Mouse (Mus musculus) liver, embryonic 14.5 days (tissue): ENCODE data around the gene Dot1l. TPM values are rescaled to one million over a fixed set of nuclear protein-coding genes. Genes with fewer than 3 reads are reported as not detected.
"Not testable (repeated sequence)": the region's sequence is repeated elsewhere in the genome, so short reads cannot be mapped to it uniquely, and the experiment has no call there.

ENCODE experiments used
- ATAC-seq: fragments of 200-750 bp; cut with Nextera tagmentation; 2 replicates; pipeline ENCODE4 v1.8.0; 2017; ENCODE audit warnings: moderate number of reproducible peaks, mild to moderate bottlenecking, moderate library complexity; ENCODE audit not compliant: insufficient read depth
- DNase-seq, 3 experiments: peaks; one replicate each; pipeline ENCODE4 v3.0.0-alpha.2; 2012 to 2013; ENCODE audit warnings: low read depth in 3 of 3, low spot score in 3 of 3
- H3K27ac ChIP-seq: fragments of 300-500 bp; sonication (generic); 2 replicates; pipeline ENCODE4 v1.5.1; 2014; ENCODE audit warnings: moderate library complexity, mild to moderate bottlenecking, control low read depth, inconsistent platforms
- H3K27me3 ChIP-seq: fragments of 300-500 bp; sonication (generic); 2 replicates; pipeline ENCODE4 v1.6.1; 2014; ENCODE audit warnings: mild to moderate bottlenecking, low read length, moderate library complexity; ENCODE audit not compliant: control insufficient read depth, insufficient read depth
- H3K36me3 ChIP-seq: fragments of 300-500 bp; sonication (generic); replicated peaks from 2 replicates; pipeline ENCODE4 v1.6.1; 2014; ENCODE audit warnings: low read depth; ENCODE audit not compliant: control insufficient read depth, insufficient read depth
- H3K4me1 ChIP-seq, 2 experiments: fragments of 200-500 bp in 1 of 2; fragments of 300-500 bp in 1 of 2; sonication (generic) in 1 of 2; replicated peaks; 2 replicates each; pipeline ENCODE4 v1.6.1; 2012 to 2014; ENCODE audit warnings: antibody characterized with exemption in 1 of 2, inconsistent platforms in 1 of 2, low read length in 1 of 2; ENCODE audit not compliant: control insufficient read depth in 2 of 2, insufficient read depth in 2 of 2
- H3K4me2 ChIP-seq: fragments of 300-500 bp; sonication (generic); 2 replicates; pipeline ENCODE4 v1.6.1; 2014; ENCODE audit warnings: low read depth, mild to moderate bottlenecking, control low read depth, moderate library complexity
- H3K4me3 ChIP-seq, 2 experiments: fragments of 200-500 bp in 1 of 2; fragments of 300-500 bp in 1 of 2; sonication (generic) in 1 of 2; 2 replicates each; pipeline ENCODE4 v1.5.1; 2012 to 2014; ENCODE audit warnings: low read depth in 2 of 2, low read length in 2 of 2, mild to moderate bottlenecking in 2 of 2, control low read depth in 1 of 2, inconsistent platforms in 1 of 2, moderate library complexity in 1 of 2; ENCODE audit not compliant: insufficient read depth in 1 of 2
- H3K9ac ChIP-seq: fragments of 300-500 bp; sonication (generic); replicated peaks from 2 replicates; pipeline ENCODE4 v1.6.1; 2014; ENCODE audit warnings: mild to moderate bottlenecking, control low read depth, moderate library complexity
- H3K9me3 ChIP-seq: fragments of 300-500 bp; sonication (generic); 2 replicates; pipeline ENCODE4 v1.6.1; 2016; ENCODE audit warnings: low read length, mixed read lengths; ENCODE audit not compliant: control insufficient read depth
- CTCF ChIP-seq: IDR thresholded peaks from 2 replicates; pipeline ENCODE4 v1.5.1; 2016; ENCODE audit warnings: antibody characterized with exemption, low read depth, control low read depth
- EP300 ChIP-seq: IDR thresholded peaks from 2 replicates; pipeline ENCODE4 v1.6.1; 2016; ENCODE audit warnings: antibody characterized with exemption, low read depth
- WGBS: fragments of 180-500 bp; shearing (Covaris S2); extraction: QIAGEN DNeasy Blood & Tissue Kit; methylation state at CpG from one replicate; pipeline ENCODE4 v1.1.7; 2014; ENCODE audit not compliant: insufficient replicate concordance; 5-methylcytosine and 5-hydroxymethylcytosine counted together
- polyA plus RNA-seq, 2 experiments: library from polyadenylated mRNA; depleted of rRNA in 1 of 2; stranded (reverse) in 1 of 2; unstranded in 1 of 2; fragments of >200 nt; fragmentation: Nextera tagmentation in 1 of 2; extraction: Ambion mirVana in 1 of 2; gene quantifications; 2 replicates each; pipeline versions ENCODE4 v1.2.1 to v1.2.3; 2012 to 2014

The Dot1l gene
- polyA plus RNA-seq, 2 experiments = 7.1 to 11.6 TPM

- no peak overlapping the region for H3K9ac ChIP-seq
- no peaks in the 10 kb centered on the region for H3K9me3 ChIP-seq
- H3K4me2 ChIP-seq = no peak overlapping the region
- no peak for TF ChIP-seq CTCF
- no peak for TF ChIP-seq EP300
- 67% methylated on average over 2 of the region's 2 CpGs for WGBS
- H3K36me3 ChIP-seq = no peaks in the 10 kb centered on the region
- no peak for ATAC-seq
- no peak overlapping the region for H3K27ac ChIP-seq
- peaks cover 2% of the 10 kb centered on the region; the same call in 1 of the 2 replicates for H3K27me3 ChIP-seq
- peaks cover 18 to 21% of the 10 kb centered on the region in 2 experiments for H3K4me1 ChIP-seq
- no peak for DNase-seq
- no peak overlapping the region for H3K4me3 ChIP-seq
These were observed 62.2 kb downstream of the Dot1l start for GRCm38 (mm10) chr10:80817164-80817563.

GRCm38 (mm10) chr10:80817955-80818354 is 62.9 kb downstream of the Dot1l start:
- TF ChIP-seq CTCF = peak; percentile 56
- ATAC-seq, DNase-seq, H3K27me3 ChIP-seq, H3K9ac ChIP-seq, H3K9me3 ChIP-seq, H3K4me3 ChIP-seq, H3K4me2 ChIP-seq, H3K36me3 ChIP-seq: not testable (repeated sequence)
- peaks cover 22 to 26% of the 10 kb centered on the region in 2 experiments for H3K4me1 ChIP-seq
- peak overlapping the region; percentile 94 for H3K27ac ChIP-seq
- WGBS = 82% methylated on average over 7 of the region's 7 CpGs

GRCm38 (mm10) chr10:80818599-80819281 is 63.7 kb downstream of the Dot1l start:
- H3K9me3 ChIP-seq = no peaks in the 10 kb centered on the region

GRCm38 (mm10) chr10:80819406-80819805 is 64.4 kb downstream of the Dot1l start:
- no peak overlapping the region for H3K4me3 ChIP-seq
- DNase-seq (no peak), ATAC-seq (no peak)
- H3K27ac ChIP-seq = peak overlapping the region; percentile 94
- H3K9ac ChIP-seq = peak overlapping the region; percentile 61
- WGBS = 47% methylated on average over 3 of the region's 3 CpGs
- no peaks in the 10 kb centered on the region for H3K36me3 ChIP-seq
- H3K4me1 ChIP-seq = peaks cover 32 to 33% of the 10 kb centered on the region in 2 experiments
- no peaks in the 10 kb centered on the region for H3K27me3 ChIP-seq
- peak overlapping the region; percentile 58 for H3K4me2 ChIP-seq
- TF ChIP-seq EP300 = no peak
- TF ChIP-seq CTCF = no peak
- H3K9me3 ChIP-seq = no peaks in the 10 kb centered on the region

More at GRCm38 (mm10) chr10:80818599-80819281, 63.7 kb downstream of the Dot1l start:
- ATAC-seq = peak; percentile 98
- Histone ChIP-seq H3K27me3 (no peaks in the 10 kb centered on the region), H3K4me3 (0 out of 4 replicates have a peak overlapping the region, but pooled peaks of 1 of the 2 experiments have one; percentile 3), H3K4me2 (peak overlapping the region; percentile 58), H3K9ac (peak overlapping the region; percentile 61), H3K4me1 (peaks cover 26 to 27% of the 10 kb centered on the region in 2 experiments), H3K36me3 (no peaks in the 10 kb centered on the region), H3K27ac (peak overlapping the region; percentile 94)
- TF ChIP-seq CTCF (no peak), EP300 (peak; percentile 77)
- 29% methylated on average over 6 of the region's 6 CpGs for WGBS
- DNase-seq = peak; percentile 81 to 84 (median 82)

GRCm38 (mm10) chr10:80821991-80822390 is 67.0 kb downstream of the Dot1l start:
- ATAC-seq = no peak
- 45% methylated on average over 2 of the region's 2 CpGs for WGBS
- H3K9me3 ChIP-seq = no peaks in the 10 kb centered on the region
- no peak overlapping the region for H3K4me3 ChIP-seq
- H3K9ac ChIP-seq = no peak overlapping the region
- TF ChIP-seq EP300 = no peak
- TF ChIP-seq CTCF = peak; percentile 74
- H3K27me3 ChIP-seq = no peaks in the 10 kb centered on the region
- H3K36me3 ChIP-seq = no peaks in the 10 kb centered on the region
- peaks cover 44 to 46% of the 10 kb centered on the region in 2 experiments for H3K4me1 ChIP-seq
- peak overlapping the region; percentile 52 for H3K27ac ChIP-seq
- H3K4me2 ChIP-seq = peak overlapping the region; percentile 5; the same call in 1 of the 2 replicates
- no peak for DNase-seq
